Mouse (Mus musculus) bone marrow, adult 2 months (tissue): ENCODE results near the gene Nabp1.

ENCODE experiments used
- CTCF ChIP-seq: fragments of 200-500 bp; IDR thresholded peaks from 2 replicates; pipeline ENCODE4 v1.5.1; 2011; ENCODE audit warnings: low read length, control low read depth; ENCODE audit not compliant: control insufficient read depth, insufficient read depth
- POLR2A ChIP-seq: fragments of 200-500 bp; IDR thresholded peaks from 2 replicates; pipeline ENCODE4 v1.6.1; 2011; ENCODE audit warnings: low read depth, mild to moderate bottlenecking, control low read depth, low read length, borderline replicate concordance; ENCODE audit not compliant: control insufficient read depth

GRCm38 (mm10) chr1:51514379-51514778 is 36.2 kb upstream of the Nabp1 start:
- TF ChIP-seq POLR2A (no peak), CTCF (no peak)
